Mouse (Mus musculus): ENCODE measurements at regions not wholly inside any gene's neighbourhood (a gene's known extent, or its start where the extent isn't known, plus 50 kb on each side); places are given as distances from the start of the nearest gene placed in this dataset.

GRCm38 (mm10) chr12:77834891-77835290 lies 359.2 kb upstream of the Gm6657 start:
- TF ChIP-seq POLR2A (IDR thresholded peaks at IDR 0.05; ENCODE audit: control insufficient read depth, extremely low read depth, insufficient read depth, low read length, poor library complexity) (no peak), CTCF (IDR thresholded peaks at IDR 0.05; ENCODE audit: borderline replicate concordance, control insufficient read depth, extremely low read depth, insufficient read depth, low read length, poor library complexity) (no peak)
